Mouse (Mus musculus): ENCODE data around the gene Pla2g16. TPM values are rescaled to one million over a fixed set of nuclear protein-coding genes. Genes with fewer than 3 reads are reported as not detected.

Gene Pla2g16
- polyA plus RNA-seq, 1 experiment from 2014 or later, result 7.4 TPM

- Histone ChIP-seq H3K4me1 (ENCODE audit: control insufficient read depth, insufficient read depth, low read length) (no peaks in the 10 kb centered on the region), H3K9me3 (ENCODE audit: control insufficient read depth, low read length) (no peaks in the 10 kb centered on the region), H3K36me3 (ENCODE audit: control insufficient read depth, insufficient read depth, low read length) (no peaks in the 10 kb centered on the region), H3K4me2 (replicated peaks; ENCODE audit: low read depth, low read length) (no peak overlapping the region), H3K27me3 (ENCODE audit: control insufficient read depth, insufficient read depth, low read length) (no peaks in the 10 kb centered on the region), H3K9ac (ENCODE audit: low read depth, low read length) (no peak overlapping the region), H3K4me3 (ENCODE audit: low read length) (no peak overlapping the region), H3K27ac (ENCODE audit: low read depth, low read length) (no peak overlapping the region)
- 53% methylated on average over 4 of the region's 4 CpGs for WGBS
- no peak for ATAC-seq (ENCODE audit: low FRiP score, low TSS enrichment)
Observed at GRCm38 (mm10) chr19:7598481-7598880, 41.2 kb downstream of the Pla2g16 start.

- Histone ChIP-seq H3K27ac (ENCODE audit: low read depth, low read length) (no peak overlapping the region), H3K4me2 (replicated peaks; ENCODE audit: low read depth, low read length) (no peak overlapping the region), H3K36me3 (ENCODE audit: control insufficient read depth, insufficient read depth, low read length) (no peaks in the 10 kb centered on the region), H3K4me3 (ENCODE audit: low read length) (no peak overlapping the region), H3K4me1 (ENCODE audit: control insufficient read depth, insufficient read depth, low read length) (no peaks in the 10 kb centered on the region), H3K9ac (ENCODE audit: low read depth, low read length) (no peak overlapping the region), H3K27me3 (ENCODE audit: control insufficient read depth, insufficient read depth, low read length) (no peaks in the 10 kb centered on the region), H3K9me3 (ENCODE audit: control insufficient read depth, low read length) (no peaks in the 10 kb centered on the region)
- 81% methylated on average over 4 of the region's 4 CpGs for WGBS
- ATAC-seq (ENCODE audit: low FRiP score, low TSS enrichment), result no peak
Observed at GRCm38 (mm10) chr19:7601551-7601950, 44.3 kb downstream of the Pla2g16 start.

GRCm38 (mm10) chr19:7604107-7604506 is 46.8 kb downstream of the Pla2g16 start:
- no peak for ATAC-seq (ENCODE audit: low FRiP score, low TSS enrichment)
- no peak overlapping the region for H3K9ac ChIP-seq (ENCODE audit: low read depth, low read length)

GRCm38 (mm10) chr19:7605013-7605412 is 47.8 kb downstream of the Pla2g16 start:
- Histone ChIP-seq H3K36me3 (ENCODE audit: control insufficient read depth, insufficient read depth, low read length) (no peaks in the 10 kb centered on the region), H3K27me3 (ENCODE audit: control insufficient read depth, insufficient read depth, low read length) (no peaks in the 10 kb centered on the region), H3K27ac (ENCODE audit: low read depth, low read length) (no peak overlapping the region), H3K4me1 (ENCODE audit: control insufficient read depth, insufficient read depth, low read length) (no peaks in the 10 kb centered on the region), H3K4me3 (ENCODE audit: low read length) (no peak overlapping the region), H3K4me2 (replicated peaks; ENCODE audit: low read depth, low read length) (no peak overlapping the region), H3K9ac (ENCODE audit: low read depth, low read length) (no peak overlapping the region), H3K9me3 (ENCODE audit: control insufficient read depth, low read length) (no peaks in the 10 kb centered on the region)
- ATAC-seq (ENCODE audit: low FRiP score, low TSS enrichment), result no peak

More at GRCm38 (mm10) chr19:7604107-7604506, 46.8 kb downstream of the Pla2g16 start:
- no peak overlapping the region for H3K4me3 ChIP-seq (ENCODE audit: low read length)
- H3K9me3 ChIP-seq (ENCODE audit: control insufficient read depth, low read length), result no peaks in the 10 kb centered on the region
- 96% methylated on average over 10 of the region's 10 CpGs for whole genome bisulfite sequencing
- no peak overlapping the region for H3K4me2 ChIP-seq (replicated peaks; ENCODE audit: low read depth, low read length)
- no peaks in the 10 kb centered on the region for H3K4me1 ChIP-seq (ENCODE audit: control insufficient read depth, insufficient read depth, low read length)
- H3K27ac ChIP-seq (ENCODE audit: low read depth, low read length), result no peak overlapping the region
- H3K27me3 ChIP-seq (ENCODE audit: control insufficient read depth, insufficient read depth, low read length), result no peaks in the 10 kb centered on the region
- no peaks in the 10 kb centered on the region for H3K36me3 ChIP-seq (ENCODE audit: control insufficient read depth, insufficient read depth, low read length)

- no peak overlapping the region for H3K9ac ChIP-seq (ENCODE audit: low read depth, low read length)
- H3K27ac ChIP-seq (ENCODE audit: low read depth, low read length), result no peak overlapping the region
- peak overlapping the region; percentile 60 for H3K4me2 ChIP-seq (replicated peaks; ENCODE audit: low read depth, low read length)
- peak; percentile 78 for ATAC-seq (ENCODE audit: low FRiP score, low TSS enrichment)
- H3K27me3 ChIP-seq (ENCODE audit: control insufficient read depth, insufficient read depth, low read length), result no peaks in the 10 kb centered on the region
- no peaks in the 10 kb centered on the region for H3K36me3 ChIP-seq (ENCODE audit: control insufficient read depth, insufficient read depth, low read length)
- WGBS, result 5% methylated on average over 15 of the region's 15 CpGs
- H3K4me1 ChIP-seq (ENCODE audit: control insufficient read depth, insufficient read depth, low read length), result no peaks in the 10 kb centered on the region
- peak overlapping the region; percentile 20; the same call in 1 of the 2 replicates for H3K4me3 ChIP-seq (ENCODE audit: low read length)
- H3K9me3 ChIP-seq (ENCODE audit: control insufficient read depth, low read length), result no peaks in the 10 kb centered on the region
Observed at GRCm38 (mm10) chr19:7605930-7606783, 48.9 kb downstream of the Pla2g16 start.

GRCm38 (mm10) chr19:7606801-7607689 is 49.8 kb downstream of the Pla2g16 start, which contains the start of gene Lgals12:
Lgals12 (minus strand) TSS chr19:7607193.
- peak; percentile 4; the same call in 1 of the 2 replicates for ATAC-seq (ENCODE audit: low FRiP score, low TSS enrichment)
- H3K4me2 ChIP-seq (replicated peaks; ENCODE audit: low read depth, low read length), result peak within 1 kb of the TSS; percentile 60
- H3K27me3 ChIP-seq (ENCODE audit: control insufficient read depth, insufficient read depth, low read length), result no peaks in the 10 kb centered on the region; the same call in 1 of the 2 replicates
- H3K9me3 ChIP-seq (ENCODE audit: control insufficient read depth, low read length), result no peaks in the 10 kb centered on the region
- H3K4me3 ChIP-seq (ENCODE audit: low read length), result peak within 1 kb of the TSS; percentile 20; the same call in 1 of the 2 replicates
- 5% methylated on average over 15 of the region's 15 CpGs for WGBS
- 0 out of 2 replicates have a peak within 1 kb of the TSS, but pooled peaks have one; percentile 23 for H3K9ac ChIP-seq (ENCODE audit: low read depth, low read length)
- H3K27ac ChIP-seq (ENCODE audit: low read depth, low read length), result no peak within 1 kb of the TSS
- no peaks in the 10 kb centered on the region for H3K36me3 ChIP-seq (ENCODE audit: control insufficient read depth, insufficient read depth, low read length)
- peaks cover 2% of the 10 kb centered on the region; the same call in 1 of the 2 replicates for H3K4me1 ChIP-seq (ENCODE audit: control insufficient read depth, insufficient read depth, low read length)

GRCm38 (mm10) chr19:7607690-7608201 is 50.5 kb downstream of the Pla2g16 start:
- Histone ChIP-seq H3K36me3 (ENCODE audit: control insufficient read depth, insufficient read depth, low read length) (no peaks in the 10 kb centered on the region), H3K4me2 (replicated peaks; ENCODE audit: low read depth, low read length) (no peak overlapping the region), H3K9me3 (ENCODE audit: control insufficient read depth, low read length) (no peaks in the 10 kb centered on the region), H3K27me3 (ENCODE audit: control insufficient read depth, insufficient read depth, low read length) (no peaks in the 10 kb centered on the region; the same call in 1 of the 2 replicates), H3K4me1 (ENCODE audit: control insufficient read depth, insufficient read depth, low read length) (peaks cover 4% of the 10 kb centered on the region; the same call in 1 of the 2 replicates), H3K9ac (ENCODE audit: low read depth, low read length) (no peak overlapping the region), H3K4me3 (ENCODE audit: low read length) (no peak overlapping the region), H3K27ac (ENCODE audit: low read depth, low read length) (no peak overlapping the region)
- no peak for ATAC-seq (ENCODE audit: low FRiP score, low TSS enrichment)
- WGBS, result 78% methylated on average over 7 of the region's 7 CpGs

- H3K27ac ChIP-seq (ENCODE audit: low read depth, low read length), result no peak within 1 kb of the TSS
Observed at GRCm38 (mm10) chr19:7611942-7612757, 54.9 kb downstream of the Pla2g16 start, which contains the start of gene Hrasls5. Hrasls5 (plus strand) TSS chr19:7612541.

More at GRCm38 (mm10) chr19:7611942-7612757, 54.9 kb downstream of the Pla2g16 start, which contains the start of gene Hrasls5:
- H3K9me3 ChIP-seq (ENCODE audit: control insufficient read depth, low read length), result no peaks in the 10 kb centered on the region
- peak within 1 kb of the TSS; percentile 53 for H3K4me2 ChIP-seq (replicated peaks; ENCODE audit: low read depth, low read length)
- peak within 1 kb of the TSS; percentile 19; the same call in 1 of the 2 replicates for H3K9ac ChIP-seq (ENCODE audit: low read depth, low read length)
- peak within 1 kb of the TSS; percentile 33 for H3K4me3 ChIP-seq (ENCODE audit: low read length)
- no peaks in the 10 kb centered on the region; the same call in 1 of the 2 replicates for H3K27me3 ChIP-seq (ENCODE audit: control insufficient read depth, insufficient read depth, low read length)
- H3K4me1 ChIP-seq (ENCODE audit: control insufficient read depth, insufficient read depth, low read length), result peaks cover 4% of the 10 kb centered on the region; the same call in 1 of the 2 replicates
- ATAC-seq (ENCODE audit: low FRiP score, low TSS enrichment), result peak; percentile 65
- H3K36me3 ChIP-seq (ENCODE audit: control insufficient read depth, insufficient read depth, low read length), result no peaks in the 10 kb centered on the region
- 3% methylated on average over 54 of the region's 54 CpGs for WGBS
